Mouse (Mus musculus): ENCODE results near the gene Gm17374. TPM values are rescaled to one million over a fixed set of nuclear protein-coding genes. Genes with fewer than 3 reads are reported as not detected.
"Not testable (repeated sequence)": the region's sequence is repeated elsewhere in the genome, so short reads cannot be mapped to it uniquely, and the experiment has no call there.

The Gm17374 gene
- polyA plus RNA-seq (2015; fragmentation: Nextera tagmentation; extraction: Ambion mirVana) = not detected in 2 replicates

- H3K4me3 ChIP-seq (ENCODE audit: low read length); H3K27me3 ChIP-seq (replicated peaks; ENCODE audit: control insufficient read depth, insufficient read depth, low read length); H3K9me3 ChIP-seq (ENCODE audit: control insufficient read depth, low read length); H3K36me3 ChIP-seq (ENCODE audit: control insufficient read depth, insufficient read depth, low read length); H3K4me1 ChIP-seq (ENCODE audit: control insufficient read depth, insufficient read depth, low read length); ATAC-seq; H3K4me2 ChIP-seq (ENCODE audit: low read depth, low read length); H3K9ac ChIP-seq (ENCODE audit: low read depth, low read length); H3K27ac ChIP-seq (ENCODE audit: low read length): not testable (repeated sequence)
- WGBS = 94% methylated on average over 4 of the region's 4 CpGs
Observed at GRCm38 (mm10) chr2:140151743-140152142, at the start of gene Gm17374. Gene Gm17374, plus strand, starts transcription at chr2:140152043.

GRCm38 (mm10) chr2:140104951-140105350, 46.9 kb upstream of the Gm17374 start:
- Histone ChIP-seq H3K27me3 (replicated peaks; ENCODE audit: control insufficient read depth, insufficient read depth, low read length) (no peaks in the 10 kb centered on the region), H3K36me3 (ENCODE audit: control insufficient read depth, insufficient read depth, low read length) (no peaks in the 10 kb centered on the region), H3K9me3 (ENCODE audit: control insufficient read depth, low read length) (no peaks in the 10 kb centered on the region), H3K27ac (ENCODE audit: low read length) (no peak overlapping the region), H3K4me1 (ENCODE audit: control insufficient read depth, insufficient read depth, low read length) (no peaks in the 10 kb centered on the region), H3K4me2 (ENCODE audit: low read depth, low read length) (no peak overlapping the region), H3K4me3 (ENCODE audit: low read length) (no peak overlapping the region), H3K9ac (ENCODE audit: low read depth, low read length) (no peak overlapping the region)
- 67% methylated on average over 3 of the region's 3 CpGs for WGBS
- no peak for ATAC-seq

GRCm38 (mm10) chr2:140107641-140108040, 44.2 kb upstream of the Gm17374 start:
- Histone ChIP-seq H3K27me3 (replicated peaks; ENCODE audit: control insufficient read depth, insufficient read depth, low read length) (no peaks in the 10 kb centered on the region), H3K4me2 (ENCODE audit: low read depth, low read length) (no peak overlapping the region), H3K9ac (ENCODE audit: low read depth, low read length) (no peak overlapping the region), H3K4me3 (ENCODE audit: low read length) (no peak overlapping the region), H3K4me1 (ENCODE audit: control insufficient read depth, insufficient read depth, low read length) (no peaks in the 10 kb centered on the region), H3K9me3 (ENCODE audit: control insufficient read depth, low read length) (no peaks in the 10 kb centered on the region), H3K27ac (ENCODE audit: low read length) (no peak overlapping the region), H3K36me3 (ENCODE audit: control insufficient read depth, insufficient read depth, low read length) (no peaks in the 10 kb centered on the region)
- no peak for ATAC-seq
- 86% methylated on average over 4 of the region's 4 CpGs for WGBS

DNA sequence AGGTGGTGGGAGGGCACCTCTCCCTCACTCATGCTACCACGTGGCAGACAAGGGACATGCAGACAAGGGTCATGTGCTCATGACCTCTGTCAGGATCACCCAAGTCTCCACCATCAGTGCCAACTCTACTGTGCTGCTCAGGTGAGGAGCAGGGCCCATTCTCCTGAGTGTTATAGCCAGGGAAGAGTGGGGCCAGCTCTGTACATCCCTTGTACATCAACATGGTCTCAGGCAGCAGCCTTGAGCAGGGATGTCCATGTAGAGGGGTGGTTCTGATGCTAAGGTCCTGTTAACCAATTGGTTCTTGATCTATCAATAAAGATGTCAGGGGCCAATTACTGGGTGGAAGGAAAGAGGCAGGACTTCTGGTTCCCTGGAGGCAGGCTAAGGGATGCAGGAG, 42.9 kb upstream of the Gm17374 start:
- H3K27me3 ChIP-seq (replicated peaks; ENCODE audit: control insufficient read depth, insufficient read depth, low read length) = no peaks in the 10 kb centered on the region
- no peak overlapping the region for H3K9ac ChIP-seq (ENCODE audit: low read depth, low read length)
- H3K9me3 ChIP-seq (ENCODE audit: control insufficient read depth, low read length) = no peaks in the 10 kb centered on the region
- no peak overlapping the region for H3K27ac ChIP-seq (ENCODE audit: low read length)
- WGBS = 50% methylated on average over 1 of the region's 1 CpGs
- no peak for ATAC-seq
- H3K4me3 ChIP-seq (ENCODE audit: low read length) = no peak overlapping the region
- no peaks in the 10 kb centered on the region for H3K36me3 ChIP-seq (ENCODE audit: control insufficient read depth, insufficient read depth, low read length)
- H3K4me2 ChIP-seq (ENCODE audit: low read depth, low read length) = no peak overlapping the region
- no peaks in the 10 kb centered on the region for H3K4me1 ChIP-seq (ENCODE audit: control insufficient read depth, insufficient read depth, low read length)

- no peak for ATAC-seq
- no peak overlapping the region for H3K4me2 ChIP-seq (ENCODE audit: low read depth, low read length)
- H3K27ac ChIP-seq (ENCODE audit: low read length) = no peak overlapping the region
- WGBS = 87% methylated on average over 8 of the region's 8 CpGs
- no peak overlapping the region for H3K9ac ChIP-seq (ENCODE audit: low read depth, low read length)
- no peaks in the 10 kb centered on the region for H3K27me3 ChIP-seq (replicated peaks; ENCODE audit: control insufficient read depth, insufficient read depth, low read length)
- H3K9me3 ChIP-seq (ENCODE audit: control insufficient read depth, low read length) = no peaks in the 10 kb centered on the region
- H3K4me3 ChIP-seq (ENCODE audit: low read length) = no peak overlapping the region
- H3K36me3 ChIP-seq (ENCODE audit: control insufficient read depth, insufficient read depth, low read length) = no peaks in the 10 kb centered on the region
- H3K4me1 ChIP-seq (ENCODE audit: control insufficient read depth, insufficient read depth, low read length) = no peaks in the 10 kb centered on the region
Observed at GRCm38 (mm10) chr2:140113851-140114250, 38.0 kb upstream of the Gm17374 start.

- no peaks in the 10 kb centered on the region for H3K27me3 ChIP-seq (replicated peaks; ENCODE audit: control insufficient read depth, insufficient read depth, low read length)
- H3K36me3 ChIP-seq (ENCODE audit: control insufficient read depth, insufficient read depth, low read length) = peaks cover 16% of the 10 kb centered on the region
- H3K4me2 ChIP-seq (ENCODE audit: low read depth, low read length) = no peak overlapping the region
- H3K27ac ChIP-seq (ENCODE audit: low read length) = no peak overlapping the region
- no peak overlapping the region for H3K4me3 ChIP-seq (ENCODE audit: low read length)
- ATAC-seq = no peak
- no peak overlapping the region for H3K9ac ChIP-seq (ENCODE audit: low read depth, low read length)
- H3K9me3 ChIP-seq (ENCODE audit: control insufficient read depth, low read length) = no peaks in the 10 kb centered on the region
- no peaks in the 10 kb centered on the region for H3K4me1 ChIP-seq (ENCODE audit: control insufficient read depth, insufficient read depth, low read length)
- WGBS = 92% methylated on average over 2 of the region's 2 CpGs
Observed at GRCm38 (mm10) chr2:140125516-140125915, 26.3 kb upstream of the Gm17374 start.

GRCm38 (mm10) chr2:140159186-140159730, 7.4 kb downstream of the Gm17374 start:
- WGBS = 74% methylated on average over 3 of the region's 3 CpGs
- H3K4me3 ChIP-seq (ENCODE audit: low read length) = no peak overlapping the region
- H3K27me3 ChIP-seq (replicated peaks; ENCODE audit: control insufficient read depth, insufficient read depth, low read length) = no peaks in the 10 kb centered on the region
- no peak overlapping the region for H3K4me2 ChIP-seq (ENCODE audit: low read depth, low read length)
- no peaks in the 10 kb centered on the region for H3K4me1 ChIP-seq (ENCODE audit: control insufficient read depth, insufficient read depth, low read length)
- no peak for ATAC-seq
- no peak overlapping the region for H3K9ac ChIP-seq (ENCODE audit: low read depth, low read length)
- H3K27ac ChIP-seq (ENCODE audit: low read length) = no peak overlapping the region
- no peaks in the 10 kb centered on the region for H3K9me3 ChIP-seq (ENCODE audit: control insufficient read depth, low read length)
- H3K36me3 ChIP-seq (ENCODE audit: control insufficient read depth, insufficient read depth, low read length) = peaks cover 5% of the 10 kb centered on the region

DNA sequence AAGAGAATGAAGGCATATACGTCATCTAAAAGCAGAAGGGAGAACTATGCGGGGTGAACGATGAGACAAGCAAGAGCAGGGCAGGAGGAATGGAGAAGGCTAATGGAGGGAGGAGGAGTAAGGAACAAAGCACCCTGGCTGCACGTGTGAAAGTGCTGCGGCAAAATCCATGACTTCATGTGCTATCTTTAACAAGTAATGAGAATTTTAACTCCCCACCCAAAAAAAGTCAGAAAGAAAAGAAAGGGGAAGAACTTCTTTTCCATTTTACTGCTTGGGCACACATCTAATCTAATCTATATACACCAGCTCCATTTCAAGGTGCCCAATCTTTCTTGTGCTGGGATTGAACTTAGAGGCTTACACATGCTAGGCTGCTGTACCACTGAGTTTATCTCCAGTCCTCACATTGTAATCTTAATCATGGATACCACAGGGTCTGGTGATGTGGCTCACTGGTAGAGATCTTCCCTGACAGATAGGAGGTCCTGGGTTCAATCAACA, 11.6 kb downstream of the Gm17374 start:
- Histone ChIP-seq H3K4me3 (ENCODE audit: low read length) (no peak overlapping the region), H3K36me3 (ENCODE audit: control insufficient read depth, insufficient read depth, low read length) (no peaks in the 10 kb centered on the region; the same call in 1 of the 2 replicates), H3K9me3 (ENCODE audit: control insufficient read depth, low read length) (no peaks in the 10 kb centered on the region), H3K27ac (ENCODE audit: low read length) (no peak overlapping the region), H3K9ac (ENCODE audit: low read depth, low read length) (no peak overlapping the region), H3K27me3 (replicated peaks; ENCODE audit: control insufficient read depth, insufficient read depth, low read length) (no peaks in the 10 kb centered on the region), H3K4me2 (ENCODE audit: low read depth, low read length) (no peak overlapping the region), H3K4me1 (ENCODE audit: control insufficient read depth, insufficient read depth, low read length) (no peaks in the 10 kb centered on the region)
- 91% methylated on average over 5 of the region's 5 CpGs for WGBS
- ATAC-seq = no peak

GRCm38 (mm10) chr2:140169057-140169456, 17.2 kb downstream of the Gm17374 start:
- Histone ChIP-seq H3K27ac (ENCODE audit: low read length) (no peak overlapping the region), H3K4me2 (ENCODE audit: low read depth, low read length) (no peak overlapping the region), H3K9ac (ENCODE audit: low read depth, low read length) (no peak overlapping the region), H3K27me3 (replicated peaks; ENCODE audit: control insufficient read depth, insufficient read depth, low read length) (no peaks in the 10 kb centered on the region), H3K4me1 (ENCODE audit: control insufficient read depth, insufficient read depth, low read length) (peaks cover 7% of the 10 kb centered on the region; the same call in 1 of the 2 replicates), H3K4me3 (ENCODE audit: low read length) (no peak overlapping the region), H3K36me3 (ENCODE audit: control insufficient read depth, insufficient read depth, low read length) (no peaks in the 10 kb centered on the region), H3K9me3 (ENCODE audit: control insufficient read depth, low read length) (no peaks in the 10 kb centered on the region)
- ATAC-seq = no peak
- WGBS = 76% methylated on average over 1 of the region's 1 CpGs

All from intestine, embryonic 16.5 days (tissue).